Mouse (Mus musculus) c-Kit-positive CD71-positive TER-119-positive erythroid progenitor cells, embryonic 14.5 days (primary cell): ENCODE data around the gene Gm43951.
"Not testable (repeated sequence)": the region's sequence is repeated elsewhere in the genome, so short reads cannot be mapped to it uniquely, and the experiment has no call there.

Experiments used
- DNase-seq: peaks from one replicate; pipeline ENCODE4 v3.0.0-alpha.2; 2013; ENCODE audit warnings: low spot score

Gm43951 gene

GRCm38 (mm10) chr11:72203440-72203839 is 3.2 kb downstream of the Gm43951 start:
- no peak for DNase-seq

GRCm38 (mm10) chr11:72196506-72196905 is 10.1 kb downstream of the Gm43951 start:
- no peak for DNase-seq

- no peak for DNase-seq
Observed at GRCm38 (mm10) chr11:72194259-72194658, 12.4 kb downstream of the Gm43951 start.

DNA sequence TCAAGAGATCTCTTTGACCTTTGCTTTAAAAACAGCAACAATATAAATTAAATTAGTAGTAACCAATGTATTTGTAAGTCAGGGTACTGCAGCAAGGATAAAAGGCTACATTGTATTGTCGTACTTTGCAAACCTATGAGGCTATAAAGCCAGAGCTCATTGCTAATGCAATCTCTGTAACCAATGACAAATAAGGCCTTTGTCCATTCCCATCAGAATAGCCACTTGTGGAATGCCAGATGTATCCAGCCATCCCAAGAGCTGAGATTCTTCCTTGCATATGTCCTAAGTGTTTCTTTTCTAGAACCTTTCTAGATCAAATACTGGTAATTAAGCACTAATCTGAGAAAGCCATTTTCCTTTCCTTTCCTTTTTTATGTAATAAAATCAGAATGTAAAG is 15.8 kb downstream of the Gm43951 start:
- no peak for DNase-seq

DNA sequence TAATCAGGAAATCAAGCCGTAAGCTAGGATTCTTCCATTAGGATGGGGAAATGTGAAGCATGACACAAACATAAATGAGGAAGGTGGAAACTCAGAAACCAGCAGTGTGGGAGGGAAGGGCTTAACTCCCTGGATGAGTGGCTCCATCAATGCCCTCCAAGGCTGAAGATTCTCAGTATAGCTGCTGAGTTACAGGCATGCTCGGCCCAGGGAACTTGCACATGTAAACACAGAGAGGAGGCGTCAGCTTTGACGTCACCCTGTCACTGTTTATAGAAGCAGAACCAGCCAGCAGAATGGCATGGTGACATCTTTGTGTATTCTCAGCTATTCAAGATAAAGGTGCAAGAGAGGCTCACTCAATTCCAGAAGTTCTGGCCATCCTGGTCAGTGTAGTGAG is 22.4 kb downstream of the Gm43951 start:
- DNase-seq: no peak

DNA sequence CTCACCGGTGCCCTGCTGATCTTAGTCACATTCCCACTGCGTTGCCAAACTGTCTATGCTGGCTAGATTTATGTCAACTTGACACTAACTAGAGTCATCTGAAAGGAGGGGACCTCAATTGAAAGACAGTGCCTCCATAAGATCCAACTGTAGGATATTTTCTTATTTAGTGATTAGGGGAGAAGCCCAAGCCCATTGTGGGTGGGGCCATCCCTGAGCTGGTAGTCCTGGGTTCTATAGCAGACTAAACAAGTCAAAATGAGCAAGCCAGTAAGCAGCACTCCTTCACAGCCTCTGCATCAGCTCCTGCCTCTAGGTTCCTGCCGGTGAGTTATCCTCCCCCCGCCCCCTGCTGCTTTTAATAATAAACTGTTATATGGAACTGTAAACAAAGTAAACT is 25.5 kb downstream of the Gm43951 start:
- DNase-seq: no peak

GRCm38 (mm10) chr11:72180556-72180955 is 26.1 kb downstream of the Gm43951 start:
- DNase-seq: no peak

- DNase-seq: no peak
Observed at GRCm38 (mm10) chr11:72176553-72176952, 30.1 kb downstream of the Gm43951 start.

DNA sequence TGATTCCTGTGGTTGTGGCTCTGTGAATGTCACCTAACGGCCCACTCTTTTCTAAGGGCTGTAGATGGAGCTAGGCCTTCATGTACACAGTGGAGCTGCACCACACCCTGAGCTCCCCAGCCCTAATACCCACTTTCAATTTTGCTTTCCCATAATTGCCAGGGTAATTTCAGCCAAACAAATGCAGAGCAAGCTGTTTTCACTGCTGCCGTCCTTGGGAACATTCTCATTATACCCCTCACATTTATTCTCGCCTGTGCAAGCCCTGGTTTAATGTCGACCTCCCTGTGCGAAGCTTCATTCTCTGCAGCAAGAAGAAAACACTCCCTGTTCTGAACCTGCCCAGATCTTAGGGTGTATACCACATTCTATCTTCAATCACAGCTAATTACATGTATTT is 30.7 kb downstream of the Gm43951 start:
- DNase-seq: no peak

DNA sequence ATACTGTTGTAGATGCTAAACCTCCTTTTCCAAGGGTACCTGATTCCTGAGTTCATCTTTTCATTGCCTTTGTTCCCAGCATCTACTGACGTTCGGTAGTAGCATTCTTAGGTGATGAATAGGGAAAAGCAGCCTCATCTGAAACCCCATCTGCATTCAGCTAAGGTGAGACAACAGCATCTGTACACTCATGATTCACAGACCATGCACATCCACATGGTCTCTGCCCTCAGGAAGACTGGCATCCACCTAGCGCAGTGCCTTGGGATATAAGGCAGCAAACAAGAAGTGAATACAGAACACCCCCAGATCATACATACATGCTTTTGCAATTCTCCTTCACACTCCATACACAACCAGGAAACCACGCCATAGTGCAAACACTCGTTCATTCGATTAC is 31.9 kb downstream of the Gm43951 start:
- no peak for DNase-seq

DNA sequence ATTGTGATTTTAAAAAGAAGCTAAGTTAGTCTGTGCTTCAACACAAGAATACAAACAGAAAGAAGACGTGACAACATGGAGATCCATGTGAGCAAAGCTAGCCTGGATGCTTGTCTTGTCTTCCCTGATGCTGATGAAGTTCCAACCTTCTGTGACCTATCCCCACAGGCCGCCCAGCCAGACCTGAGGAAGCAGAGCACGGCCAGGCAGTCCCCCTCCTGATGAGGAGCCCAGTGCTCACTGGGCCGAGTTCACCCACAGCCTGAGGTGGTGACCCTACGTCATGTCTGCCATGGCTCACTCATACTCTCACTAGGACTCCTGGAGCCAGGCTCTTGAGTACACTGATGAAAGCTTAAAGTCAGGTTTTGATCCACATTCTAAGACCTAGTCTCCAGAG is 33.1 kb downstream of the Gm43951 start:
- DNase-seq: no peak

- not testable (repeated sequence) for DNase-seq
Observed at GRCm38 (mm10) chr11:72171906-72172305, 34.7 kb downstream of the Gm43951 start.

GRCm38 (mm10) chr11:72169871-72170270 is 36.8 kb downstream of the Gm43951 start:
- no peak for DNase-seq

DNA sequence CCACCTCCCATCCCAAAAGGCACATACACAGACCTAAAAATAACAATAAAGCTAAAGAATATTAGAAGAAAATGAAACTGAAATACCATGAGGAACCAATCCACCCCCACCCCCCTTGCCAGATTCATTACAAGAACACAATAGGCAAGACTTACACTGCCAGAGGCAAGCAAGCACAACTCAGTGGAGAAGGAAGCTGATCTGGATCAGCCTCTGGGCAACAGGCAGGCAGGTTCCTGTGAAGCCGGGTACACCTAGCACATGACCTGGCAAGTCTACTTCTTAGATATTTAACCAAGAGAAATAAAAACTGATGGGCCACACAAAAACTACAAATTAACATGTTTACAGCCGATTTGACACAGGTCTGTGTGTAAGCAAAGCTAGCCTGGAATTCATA is 43.4 kb downstream of the Gm43951 start:
- no peak for DNase-seq

GRCm38 (mm10) chr11:72156624-72157023 is 50.0 kb downstream of the Gm43951 start:
- no peak for DNase-seq

GRCm38 (mm10) chr11:72155981-72156428 is 50.6 kb downstream of the Gm43951 start:
- DNase-seq: no peak

DNA sequence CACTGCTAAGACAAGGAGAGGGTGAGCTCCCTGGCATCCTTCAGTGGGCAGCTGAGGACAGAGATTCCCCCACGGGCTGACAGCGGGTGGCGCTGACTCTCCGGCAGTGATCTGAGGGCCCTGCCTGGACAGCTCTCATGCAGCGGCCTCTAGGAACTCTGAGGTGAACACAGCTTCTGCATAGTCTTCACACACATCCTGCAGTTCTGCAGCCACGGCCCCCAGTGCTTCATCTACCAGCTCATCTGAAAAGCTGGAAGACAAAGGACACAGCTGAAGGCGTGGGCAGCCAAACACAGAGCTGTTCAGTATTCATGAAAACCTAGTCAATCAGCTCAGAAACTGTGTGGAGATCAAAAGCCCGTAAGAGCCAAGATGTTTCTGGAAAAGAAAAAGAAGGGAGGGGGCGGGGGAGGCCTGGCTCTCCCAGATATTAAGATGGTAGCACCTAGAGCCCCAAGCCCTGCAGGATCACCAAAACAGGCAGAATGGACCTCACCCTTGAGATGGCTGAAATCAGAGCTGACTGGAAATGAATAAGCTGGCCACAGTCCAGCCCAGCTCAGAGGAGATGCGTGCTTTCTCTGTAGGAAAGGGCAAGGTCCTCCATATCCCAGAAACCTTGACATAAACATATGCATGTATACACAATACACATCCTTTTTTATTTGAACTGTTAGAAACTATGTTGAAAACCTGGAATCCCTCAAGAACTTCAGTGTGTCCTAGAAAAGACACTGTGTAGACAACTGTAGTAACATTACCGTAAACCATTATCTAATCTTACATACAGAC is 51.3 kb downstream of the Gm43951 start:
- DNase-seq: no peak
